Mouse (Mus musculus): ENCODE results near the gene Ctse.

Ctse gene

DNA sequence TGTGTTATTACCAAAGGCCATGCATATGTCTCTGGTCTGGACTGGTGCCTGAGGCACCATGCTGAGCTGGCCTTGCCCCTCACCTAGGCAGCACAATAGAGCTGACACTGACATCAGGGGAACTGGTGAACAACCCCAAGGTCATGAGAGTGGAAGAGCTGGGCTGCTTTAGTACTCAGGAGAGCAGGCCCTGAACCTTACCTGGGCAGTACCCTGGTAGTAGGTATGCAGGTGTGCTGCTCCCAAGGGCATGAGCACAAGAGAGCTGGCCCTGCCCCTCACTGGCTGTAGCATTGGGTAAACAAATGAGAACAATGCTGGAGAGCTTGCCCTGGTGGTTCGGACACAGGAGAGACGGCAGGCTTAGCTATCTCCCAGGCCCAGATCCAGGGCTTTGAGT is 57.2 kb downstream of the Ctse start:
- in situ Hi-C loops (cut with MboI; ENCODE audit: unreplicated experiment in 2 of 2): loop anchor here in 1 of 2 experiments (5.0 kb wide), 1 partner anchor 33 kb away; no protein-coding TSS in a partner anchor

DNA sequence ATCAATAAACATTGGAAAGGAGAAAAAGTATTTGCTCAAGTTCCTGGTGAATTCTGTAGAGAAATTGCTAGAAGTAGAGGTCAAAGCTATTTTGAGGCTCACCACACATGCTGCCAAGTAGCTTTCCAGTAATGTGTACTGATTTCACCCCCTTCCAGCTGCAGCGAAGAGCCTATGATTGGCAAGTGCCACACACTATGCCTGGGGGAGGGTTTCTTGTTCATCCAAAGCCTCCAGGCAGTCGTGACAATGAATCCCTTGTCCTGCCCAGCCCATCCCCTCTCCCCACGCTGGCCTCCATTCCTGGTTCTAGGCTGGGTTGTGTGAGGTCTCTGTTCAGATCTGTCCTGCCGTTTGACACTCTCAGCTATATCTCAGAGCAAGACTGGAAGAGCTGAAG is 58.2 kb downstream of the Ctse start:
- in situ Hi-C loops (cut with MboI; ENCODE audit: unreplicated experiment in 2 of 2): loop anchor here in 1 of 2 experiments (5.0 kb wide), 1 partner anchor 34 kb away; no protein-coding TSS in a partner anchor

DNA sequence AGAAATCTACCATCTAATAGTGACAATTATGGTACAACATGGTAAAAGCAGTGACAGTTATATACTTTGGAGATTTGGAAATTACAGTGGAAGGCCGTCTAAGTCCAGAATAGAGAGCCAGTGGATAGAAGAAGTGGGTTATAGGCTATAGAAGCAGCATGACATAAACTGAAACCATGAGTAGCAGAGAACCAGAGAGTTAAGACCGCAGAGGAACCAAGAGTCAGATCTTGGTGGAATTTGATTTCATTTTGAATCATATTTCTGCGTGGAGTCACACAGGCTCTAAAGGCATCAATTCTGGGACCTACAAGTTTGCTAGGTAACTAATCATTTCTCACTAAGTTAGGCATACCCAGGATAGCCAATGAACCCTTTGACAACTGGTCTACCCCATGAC is 60.7 kb downstream of the Ctse start:
- in situ Hi-C loops (cut with MboI; ENCODE audit: unreplicated experiment in 2 of 2): loop anchor here in 1 of 2 experiments (5.0 kb wide), 1 partner anchor 36 kb away; no protein-coding TSS in a partner anchor

DNA sequence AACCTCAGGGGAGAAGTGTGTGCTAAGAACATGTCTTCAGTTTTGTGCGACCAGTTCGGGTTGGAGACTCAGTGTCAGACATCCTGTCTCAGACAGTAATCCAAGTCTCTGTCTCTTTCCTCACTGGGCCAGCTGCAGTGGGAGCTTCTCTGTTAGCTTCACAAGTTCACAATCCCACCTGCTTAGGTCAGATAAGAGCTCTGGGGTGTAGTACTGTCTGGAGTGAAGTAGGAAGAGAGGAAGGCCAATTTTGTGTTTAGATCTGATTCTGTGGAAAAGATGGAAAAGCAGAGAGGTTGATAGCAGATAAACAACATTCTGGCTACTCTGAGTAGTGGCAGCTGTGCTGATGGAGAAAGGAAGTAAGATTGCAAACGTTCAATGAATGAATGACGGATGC is 61.5 kb downstream of the Ctse start:
- in situ Hi-C loops (cut with MboI; ENCODE audit: unreplicated experiment in 2 of 2): loop anchor here (5.0 to 10.0 kb wide), 3 partner anchors 37 to 87 kb away; no protein-coding TSS in a partner anchor

DNA sequence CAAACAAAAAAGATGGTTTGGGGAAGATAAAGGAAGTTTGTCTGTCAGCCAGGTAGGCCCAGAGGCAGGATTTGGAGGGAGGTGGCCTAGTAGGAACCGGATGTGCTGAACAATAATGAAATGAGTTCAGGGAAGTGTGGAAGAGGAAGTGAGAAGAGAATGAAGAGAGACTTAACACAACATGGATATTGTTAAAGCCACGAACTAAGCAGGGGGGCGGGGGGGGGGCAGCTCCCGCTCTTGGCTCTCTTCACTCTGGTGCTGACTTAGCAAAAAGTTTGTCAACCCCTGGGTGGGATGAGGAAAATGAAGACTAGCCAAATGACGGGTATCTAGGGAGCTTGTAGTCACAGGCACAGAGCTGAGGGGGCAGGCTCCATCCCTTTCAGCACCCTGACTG is 62.3 kb downstream of the Ctse start:
- in situ Hi-C loops (cut with MboI; ENCODE audit: unreplicated experiment in 2 of 2): loop anchor here in 1 of 2 experiments (5.0 to 10.0 kb wide), 2 partner anchors 46 to 88 kb away; no protein-coding TSS in a partner anchor

DNA sequence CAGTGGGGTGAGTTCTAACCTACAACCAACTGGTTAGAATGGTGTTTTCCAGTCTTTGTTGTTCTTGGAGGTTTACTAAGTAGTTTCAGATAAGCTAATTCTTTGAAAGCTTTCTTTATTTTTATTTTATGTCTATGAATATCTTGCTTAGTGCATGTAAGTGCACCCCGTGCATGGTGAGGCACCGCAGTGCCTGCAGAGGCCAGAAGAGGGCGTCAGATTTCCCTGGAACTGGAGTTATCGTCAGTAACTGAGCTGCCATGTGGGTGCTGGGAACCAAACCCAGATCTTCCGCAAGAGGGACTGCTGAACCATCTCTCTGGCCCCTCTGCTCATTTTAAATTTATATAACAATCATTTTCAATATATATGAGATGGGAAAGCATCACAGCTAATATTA is 63.3 kb downstream of the Ctse start:
- in situ Hi-C loops (cut with MboI; ENCODE audit: unreplicated experiment in 2 of 2): loop anchor here in 1 of 2 experiments (5.0 to 10.0 kb wide), 2 partner anchors 47 to 89 kb away; no protein-coding TSS in a partner anchor

DNA sequence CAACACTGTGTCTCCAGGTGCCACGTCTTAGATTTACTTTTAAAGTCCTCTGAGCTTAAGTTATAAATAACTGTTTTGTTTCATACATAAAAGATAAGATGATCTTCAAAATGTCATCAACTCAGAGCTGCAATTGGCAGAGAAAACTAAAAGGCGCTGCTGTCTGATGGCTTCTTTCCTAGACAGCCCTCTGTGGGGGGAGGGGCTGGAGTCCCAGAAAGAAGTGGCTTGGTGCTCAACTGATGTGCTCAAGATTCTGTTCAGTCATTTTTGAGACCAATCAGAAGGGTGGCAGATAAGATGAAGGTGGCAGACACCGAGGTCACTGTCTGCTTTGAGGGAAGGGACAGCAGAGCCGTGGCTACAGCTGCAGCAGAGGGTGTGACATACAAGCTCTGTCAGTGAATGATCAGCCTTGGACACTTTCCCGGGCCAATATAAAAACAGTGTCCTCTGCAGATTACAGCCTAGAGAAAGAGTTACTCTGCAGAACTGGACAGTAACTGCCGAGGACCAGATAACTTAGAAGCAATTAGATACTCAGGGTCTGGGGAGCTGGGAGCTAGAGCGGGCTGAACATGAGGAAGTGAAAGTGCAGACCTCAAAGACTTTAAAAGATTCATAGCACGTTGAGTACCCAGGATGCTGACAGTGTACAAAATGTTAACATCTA is 64.1 kb downstream of the Ctse start:
- in situ Hi-C loops (cut with MboI; ENCODE audit: unreplicated experiment in 2 of 2): loop anchor here in 1 of 2 experiments (5.0 to 10.0 kb wide), 2 partner anchors 47 to 90 kb away; no protein-coding TSS in a partner anchor

DNA sequence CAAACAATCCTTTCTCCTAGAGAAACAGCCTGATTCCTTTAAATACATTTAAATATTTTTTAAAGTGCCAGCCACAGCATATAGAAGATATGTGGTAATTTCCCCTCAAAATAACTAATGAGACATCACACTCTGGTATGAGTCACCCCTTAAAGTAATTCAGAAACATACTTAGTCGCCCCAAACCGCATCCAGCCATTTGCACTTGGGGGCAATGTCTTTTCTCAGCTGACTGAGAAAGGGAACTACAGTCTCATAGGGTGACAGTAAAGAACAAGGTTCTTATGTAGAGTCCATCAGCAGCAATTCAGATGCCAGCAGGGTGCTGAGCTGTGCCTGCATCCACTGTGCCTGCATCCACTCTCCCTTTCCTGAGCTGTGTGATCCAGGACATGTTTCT is 65.4 kb downstream of the Ctse start:
- in situ Hi-C loops (cut with MboI; ENCODE audit: unreplicated experiment in 2 of 2): loop anchor here in 1 of 2 experiments (5.0 to 10.0 kb wide), 2 partner anchors 49 to 91 kb away; no protein-coding TSS in a partner anchor

DNA sequence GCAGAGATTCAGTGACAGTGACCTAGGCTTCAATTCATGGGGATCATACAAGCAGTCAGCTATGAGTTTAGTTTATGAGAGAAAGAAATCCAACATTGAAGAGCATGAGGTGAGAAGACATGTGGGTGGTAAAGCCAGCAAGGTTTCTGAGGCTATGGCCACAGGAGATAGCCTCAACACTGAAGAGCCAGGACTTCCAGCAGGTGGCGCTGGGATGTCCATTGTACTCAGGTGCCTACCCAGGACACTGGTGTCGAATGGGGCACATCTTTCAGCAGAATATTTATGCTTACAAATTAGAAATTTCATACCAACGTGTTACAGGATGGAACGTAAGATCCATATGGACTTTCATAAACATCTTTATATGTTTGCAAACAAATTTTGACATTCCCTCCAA is 70.2 kb downstream of the Ctse start:
- in situ Hi-C loops (cut with MboI; ENCODE audit: unreplicated experiment in 2 of 2): loop anchor here (5.0 to 10.0 kb wide), 3 partner anchors 54 to 174 kb away; no protein-coding TSS in a partner anchor

DNA sequence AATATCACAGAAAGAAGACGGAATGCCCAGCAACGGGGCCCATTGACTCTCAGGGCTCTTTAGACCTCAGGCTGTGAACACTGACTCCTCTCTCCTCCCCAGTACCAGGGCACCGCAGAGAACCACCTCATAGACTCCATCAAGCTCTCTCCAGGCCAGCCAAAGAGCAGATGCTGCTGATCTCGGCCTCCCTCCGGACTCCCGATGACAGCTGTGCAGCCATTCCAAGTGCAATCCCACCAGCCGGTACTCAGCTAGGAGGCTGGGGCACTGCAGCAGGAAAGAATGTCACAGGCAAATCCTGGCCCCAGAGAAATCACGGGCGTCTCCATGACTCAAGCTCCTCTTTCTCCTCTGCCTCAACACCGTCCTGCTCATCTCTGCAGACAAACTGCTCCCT is 73.4 kb downstream of the Ctse start:
- in situ Hi-C loops (cut with MboI; ENCODE audit: unreplicated experiment in 2 of 2): loop anchor here (5.0 to 10.0 kb wide), 3 partner anchors 53 to 171 kb away; no protein-coding TSS in a partner anchor

DNA sequence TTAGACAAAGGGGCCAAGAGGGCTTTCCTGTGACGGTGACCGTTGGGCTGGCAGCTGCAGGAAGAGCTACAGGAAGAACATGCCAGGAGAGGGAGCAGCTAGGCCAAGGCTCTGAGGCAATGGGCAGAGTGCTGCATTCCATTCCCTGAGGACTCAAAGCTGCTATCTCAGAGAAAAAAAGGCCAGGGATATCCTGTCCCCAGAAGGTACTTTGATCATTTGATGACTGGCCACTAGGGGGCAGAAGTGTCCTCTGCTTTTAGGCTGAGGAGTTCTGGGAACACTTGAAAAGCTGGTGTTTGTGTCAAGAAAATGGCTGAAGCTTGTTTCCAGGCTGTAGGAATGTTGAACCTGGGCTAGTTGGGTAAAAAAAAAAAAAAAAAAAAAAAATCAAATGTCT is 74.3 kb downstream of the Ctse start:
- in situ Hi-C loops (cut with MboI; ENCODE audit: unreplicated experiment in 2 of 2): loop anchor here (5.0 to 10.0 kb wide), 3 partner anchors 52 to 170 kb away; no protein-coding TSS in a partner anchor

DNA sequence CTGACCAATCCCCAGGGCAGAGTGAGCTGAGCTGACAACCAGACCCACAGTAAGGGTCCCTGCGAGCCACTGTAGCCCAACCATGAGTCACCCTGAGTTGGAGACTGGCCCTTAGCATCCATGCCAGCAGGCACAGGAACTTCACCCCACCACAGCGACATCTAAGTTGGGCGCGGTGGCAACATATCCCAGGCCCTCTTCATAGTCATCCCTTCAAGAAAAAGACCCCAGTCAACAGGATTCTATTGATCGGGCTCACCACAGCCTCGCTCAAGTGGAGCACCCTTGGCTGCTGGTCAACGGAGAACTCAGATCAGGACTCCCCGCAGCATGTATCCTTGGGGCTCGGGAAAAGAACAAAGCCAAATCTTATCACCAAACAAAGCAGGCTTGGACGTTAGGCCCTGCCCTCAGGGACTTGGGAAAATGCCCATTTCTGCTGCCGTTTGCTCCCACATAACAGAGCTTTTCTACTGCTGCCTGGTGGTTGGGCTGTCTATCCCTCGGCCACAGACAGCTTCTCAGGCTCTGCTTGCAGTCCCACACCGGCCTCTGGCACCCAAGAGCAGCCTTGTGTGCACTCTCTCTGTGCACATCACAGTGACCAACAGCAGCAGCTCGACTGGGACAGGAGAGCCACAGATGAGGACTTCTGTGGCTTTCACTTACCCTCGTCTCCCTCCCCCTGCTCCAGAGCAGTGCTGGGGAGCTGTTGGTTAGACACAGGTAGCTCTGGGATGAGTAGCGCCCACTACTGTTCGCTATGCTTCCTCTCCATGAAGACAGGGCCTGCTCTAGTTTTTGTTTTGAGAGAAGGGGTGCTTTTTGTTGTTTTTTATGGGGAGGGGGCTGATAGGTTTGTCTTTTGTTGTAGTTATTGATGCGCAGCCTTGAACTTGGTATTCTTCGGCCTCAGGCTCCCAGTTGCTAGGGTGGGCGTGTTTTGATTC is 76.6 kb downstream of the Ctse start:
- in situ Hi-C loops (cut with MboI; ENCODE audit: unreplicated experiment in 2 of 2): loop anchor here (5.0 to 10.0 kb wide), 3 partner anchors 50 to 168 kb away; no protein-coding TSS in a partner anchor

DNA sequence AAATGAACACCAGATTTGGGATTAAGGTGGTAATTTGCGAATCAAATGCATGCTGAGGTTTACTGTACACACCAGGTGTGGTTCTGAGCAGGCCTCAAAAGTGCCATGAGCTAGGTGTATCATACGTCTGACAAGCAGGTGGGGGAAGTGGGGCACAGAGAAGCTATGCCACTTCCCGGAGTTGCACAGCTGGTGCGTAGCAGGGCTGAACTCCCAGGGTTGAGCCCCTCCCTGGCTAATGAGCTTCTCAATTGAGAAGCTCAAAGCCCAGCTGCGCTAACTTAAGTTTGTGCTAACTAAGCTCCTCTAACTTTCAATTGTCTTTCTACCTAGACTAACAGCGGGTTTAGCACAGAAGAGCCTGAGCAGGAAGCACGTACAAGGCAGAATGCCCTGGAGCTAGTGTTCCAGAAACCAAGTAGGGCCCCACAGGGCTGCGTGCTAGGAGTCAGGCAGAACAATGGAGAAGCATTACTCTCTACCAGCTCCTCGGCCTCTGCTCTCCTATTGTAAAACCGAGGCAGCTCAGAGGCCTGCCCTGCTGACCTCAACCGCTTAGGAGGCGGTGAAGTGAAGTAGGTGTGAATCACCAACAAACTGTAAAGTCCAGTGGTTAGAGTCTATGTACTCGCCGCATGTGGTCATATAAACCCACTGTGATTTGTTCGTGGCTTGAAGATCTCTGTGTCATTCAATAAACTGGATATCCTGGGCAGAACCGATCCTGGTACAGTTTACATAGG is 81.0 kb downstream of the Ctse start:
- in situ Hi-C loops (cut with MboI; ENCODE audit: unreplicated experiment in 2 of 2): loop anchor here in 1 of 2 experiments (10.0 kb wide), 1 partner anchor 46 kb away; no protein-coding TSS in a partner anchor

DNA sequence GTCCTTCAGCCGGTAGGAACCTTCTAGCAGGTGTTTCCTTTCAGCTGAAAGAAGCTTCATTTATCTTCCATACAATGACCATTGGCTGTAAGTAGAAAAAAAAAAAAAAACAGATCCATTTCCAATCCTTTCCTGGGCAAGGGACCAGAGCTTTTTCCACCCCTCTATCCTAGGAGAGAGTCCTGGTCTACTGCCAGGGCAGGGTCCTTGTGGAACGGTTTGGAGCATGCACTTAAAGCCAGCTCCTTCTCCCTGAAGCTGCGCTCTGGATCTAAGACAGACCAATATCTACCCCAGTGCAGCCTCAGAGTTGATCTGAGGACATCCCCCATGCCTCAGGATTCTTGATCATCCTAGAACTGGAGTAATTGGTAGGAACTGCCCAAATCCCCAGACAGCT is 83.9 kb downstream of the Ctse start:
- in situ Hi-C loops (cut with MboI; ENCODE audit: unreplicated experiment in 2 of 2): no loop called here

DNA sequence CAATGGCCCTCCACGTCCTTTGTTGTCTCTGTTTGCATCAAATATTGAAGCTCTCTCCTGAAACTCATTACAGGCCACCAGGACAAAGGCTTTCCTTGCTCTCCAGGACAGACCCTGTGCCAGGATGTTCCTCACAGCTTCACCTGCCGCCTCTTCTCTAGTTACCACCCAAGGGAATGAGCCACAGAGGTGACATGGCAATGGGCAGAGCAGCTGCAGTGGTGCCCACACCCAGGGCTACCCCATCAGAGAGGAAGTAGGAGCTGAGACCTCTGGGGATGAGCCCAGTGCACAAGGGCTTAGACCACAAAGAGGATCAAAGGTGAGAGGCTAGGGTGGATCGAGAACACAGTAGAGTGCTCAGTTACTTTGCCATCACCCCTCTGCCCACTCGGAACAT is 85.4 kb downstream of the Ctse start:
- in situ Hi-C loops (cut with MboI; ENCODE audit: unreplicated experiment in 2 of 2): no loop called here

Data from v-Abl transformed pro-B cells (cell line).